Mouse (Mus musculus): Measurements from ENCODE around the gene Hoxd10.

Hoxd10 gene

GRCm38 (mm10) chr2:74681594-74682531, 9.9 kb upstream of the Hoxd10 start:
- no peak for DNase-seq (ENCODE audit: low spot score)

DNA sequence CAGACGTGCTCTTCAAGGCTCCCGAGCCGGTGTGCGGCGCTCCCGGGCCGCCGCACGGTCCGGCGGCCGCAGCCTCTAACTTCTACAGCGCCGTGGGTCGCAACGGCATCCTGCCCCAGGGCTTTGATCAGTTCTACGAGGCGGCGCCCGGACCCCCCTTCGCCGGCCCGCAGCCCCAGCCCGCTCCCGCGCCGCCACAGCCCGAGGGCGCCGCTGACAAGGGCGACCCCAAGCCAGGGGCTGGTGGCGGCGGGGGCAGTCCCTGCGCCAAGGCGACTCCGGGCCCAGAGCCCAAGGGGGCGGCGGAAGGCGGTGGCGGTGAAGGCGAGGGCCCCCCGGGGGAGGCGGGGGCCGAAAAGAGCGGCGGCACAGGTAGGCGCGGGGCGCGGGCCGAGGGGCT, 8.9 kb upstream of the Hoxd10 start:
- no peak for DNase-seq (ENCODE audit: low spot score)

DNA sequence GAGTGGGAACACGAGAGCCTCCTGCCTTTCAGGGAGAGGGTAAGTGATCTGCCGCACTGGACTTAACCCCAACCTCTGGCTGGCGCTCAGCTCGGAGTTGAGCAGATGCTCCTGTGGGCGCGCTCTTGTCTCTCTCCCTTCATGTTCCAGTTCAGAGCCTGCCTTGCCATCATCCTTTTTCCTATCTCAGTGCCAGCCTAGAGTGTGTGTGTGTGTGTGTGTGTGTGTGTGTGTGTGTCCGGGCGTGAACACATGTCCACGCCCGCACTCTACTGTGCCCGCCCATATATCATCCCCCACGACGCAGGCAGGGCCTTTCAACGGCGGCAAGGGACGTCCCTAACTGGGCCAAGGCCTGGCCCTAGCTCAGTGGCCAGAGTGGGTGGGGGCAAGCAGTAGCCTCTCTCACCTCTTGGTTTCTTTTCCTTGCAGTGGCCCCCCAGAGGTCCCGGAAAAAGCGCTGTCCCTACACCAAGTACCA, 8.2 kb upstream of the Hoxd10 start:
- DNase-seq (ENCODE audit: low spot score) = no peak

GRCm38 (mm10) chr2:74684106-74684505, 7.6 kb upstream of the Hoxd10 start:
- DNase-seq (ENCODE audit: low spot score) = no peak

- DNase-seq (ENCODE audit: low spot score) = no peak
These were observed 6.6 kb upstream of the Hoxd10 start for GRCm38 (mm10) chr2:74685059-74685603.

- no peak for DNase-seq (ENCODE audit: low spot score)
These were observed 5.3 kb upstream of the Hoxd10 start for GRCm38 (mm10) chr2:74686301-74686987.

DNA sequence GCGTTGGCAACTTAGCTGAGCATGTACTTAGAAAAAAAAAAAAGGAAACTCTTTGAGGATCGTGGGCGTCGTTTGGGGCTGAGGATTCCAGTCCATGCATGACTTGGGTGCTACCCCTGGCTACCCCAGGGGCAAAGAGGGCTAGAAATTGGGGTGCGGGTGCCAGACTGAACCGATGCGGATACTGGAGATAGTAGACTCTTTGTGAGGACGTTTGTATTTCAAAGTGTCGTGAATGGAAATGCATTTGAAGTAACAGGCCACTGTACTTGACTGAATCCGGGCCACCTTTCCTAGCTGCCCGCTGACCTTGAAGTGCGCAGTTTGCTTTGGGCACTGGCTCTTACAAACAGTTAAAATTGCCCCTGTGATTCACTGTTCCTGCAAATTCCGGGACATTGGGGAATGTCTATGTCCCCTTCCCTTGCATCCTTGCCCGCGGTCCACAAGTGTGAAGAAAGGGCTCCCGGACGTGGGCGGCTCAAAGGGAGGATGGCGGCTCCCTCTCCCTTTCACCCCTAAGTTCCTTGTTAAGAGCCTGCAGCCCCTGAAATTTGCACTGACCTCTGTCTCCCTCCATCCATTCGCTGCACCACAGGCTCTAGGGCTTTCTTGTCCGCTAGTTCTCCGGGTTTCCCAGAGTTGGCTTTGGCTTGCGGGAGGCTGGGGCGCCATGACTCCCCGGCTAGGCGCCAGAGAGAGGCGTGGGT, 4.6 kb upstream of the Hoxd10 start:
- DNase-seq (ENCODE audit: low spot score) = no peak

DNA sequence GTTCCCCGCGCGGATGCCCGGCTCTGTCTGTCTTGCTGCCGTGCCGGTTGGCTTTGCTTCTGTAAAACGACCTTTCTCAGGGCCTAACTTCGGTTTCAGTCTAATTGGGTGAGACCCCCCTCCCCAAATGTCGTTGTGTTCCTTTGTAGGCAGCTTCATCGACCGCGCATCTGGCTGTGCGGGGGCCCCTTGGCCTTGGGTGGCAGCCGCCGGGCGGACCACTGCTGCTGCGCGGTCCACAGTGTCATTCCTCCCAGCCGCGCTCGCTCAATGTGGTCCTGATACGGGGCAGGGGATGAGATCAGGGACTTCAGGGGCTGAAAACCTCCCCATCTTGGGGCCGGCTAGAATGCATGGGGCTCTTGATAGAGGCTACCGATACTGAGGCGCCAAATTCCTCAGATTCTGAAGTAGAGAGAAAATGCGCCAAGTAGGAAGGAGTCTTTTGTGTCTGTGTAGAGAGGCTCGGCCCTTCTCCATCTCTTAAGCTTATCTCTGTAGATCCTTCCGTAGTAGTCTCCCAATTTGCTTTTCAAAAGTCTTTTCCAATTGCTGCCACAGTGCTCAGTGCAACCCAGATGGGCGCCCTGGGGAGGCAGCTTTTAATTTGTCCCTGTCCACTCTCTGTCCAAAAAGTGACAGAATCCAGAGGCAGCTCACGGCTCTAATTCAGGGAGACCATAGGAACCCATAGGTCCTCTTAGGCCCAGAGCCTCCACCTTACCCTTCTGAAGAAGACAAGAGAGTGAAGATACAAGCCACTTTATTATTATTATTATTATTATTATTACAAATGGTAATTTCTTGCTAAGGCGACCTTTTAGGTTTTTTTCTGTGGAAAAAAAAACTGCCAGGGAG, 3.8 kb upstream of the Hoxd10 start:
- no peak for DNase-seq (ENCODE audit: low spot score)

- no peak for DNase-seq (ENCODE audit: low spot score)
These were observed 2.7 kb upstream of the Hoxd10 start for GRCm38 (mm10) chr2:74688795-74689573.

GRCm38 (mm10) chr2:74689574-74690337, 2.0 kb upstream of the Hoxd10 start:
- DNase-seq (ENCODE audit: low spot score) = no peak

- DNase-seq (ENCODE audit: low spot score) = no peak
These were observed 1.4 kb upstream of the Hoxd10 start for GRCm38 (mm10) chr2:74690338-74690716.

DNA sequence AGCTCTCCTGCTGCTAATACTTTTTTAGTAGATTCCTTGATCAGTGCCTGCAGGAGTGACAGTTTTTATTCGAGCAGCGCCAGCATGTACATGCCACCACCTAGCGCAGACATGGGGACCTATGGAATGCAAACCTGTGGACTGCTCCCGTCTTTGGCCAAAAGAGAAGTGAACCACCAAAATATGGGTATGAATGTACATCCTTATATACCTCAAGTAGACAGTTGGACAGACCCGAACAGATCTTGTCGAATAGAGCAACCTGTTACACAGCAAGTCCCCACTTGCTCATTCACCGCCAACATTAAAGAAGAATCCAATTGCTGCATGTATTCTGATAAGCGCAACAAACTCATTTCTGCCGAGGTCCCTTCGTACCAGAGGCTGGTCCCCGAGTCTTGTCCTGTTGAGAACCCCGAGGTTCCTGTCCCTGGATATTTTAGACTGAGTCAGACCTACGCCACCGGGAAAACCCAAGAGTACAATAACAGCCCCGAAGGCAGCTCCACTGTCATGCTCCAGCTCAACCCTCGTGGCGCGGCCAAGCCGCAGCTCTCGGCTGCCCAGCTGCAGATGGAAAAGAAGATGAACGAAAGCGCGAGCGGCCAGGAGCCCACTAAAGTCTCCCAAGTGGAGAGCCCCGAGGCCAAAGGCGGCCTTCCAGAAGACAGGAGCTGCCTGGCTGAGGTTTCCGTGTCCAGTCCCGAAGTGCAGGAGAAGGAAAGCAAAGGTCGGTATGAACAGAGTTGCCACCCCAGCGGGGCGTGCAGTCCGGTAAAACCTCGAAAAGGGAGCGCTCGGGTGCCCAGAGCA, 477 bp downstream of the Hoxd10 start:
- no peak for DNase-seq (ENCODE audit: low spot score)

DNA sequence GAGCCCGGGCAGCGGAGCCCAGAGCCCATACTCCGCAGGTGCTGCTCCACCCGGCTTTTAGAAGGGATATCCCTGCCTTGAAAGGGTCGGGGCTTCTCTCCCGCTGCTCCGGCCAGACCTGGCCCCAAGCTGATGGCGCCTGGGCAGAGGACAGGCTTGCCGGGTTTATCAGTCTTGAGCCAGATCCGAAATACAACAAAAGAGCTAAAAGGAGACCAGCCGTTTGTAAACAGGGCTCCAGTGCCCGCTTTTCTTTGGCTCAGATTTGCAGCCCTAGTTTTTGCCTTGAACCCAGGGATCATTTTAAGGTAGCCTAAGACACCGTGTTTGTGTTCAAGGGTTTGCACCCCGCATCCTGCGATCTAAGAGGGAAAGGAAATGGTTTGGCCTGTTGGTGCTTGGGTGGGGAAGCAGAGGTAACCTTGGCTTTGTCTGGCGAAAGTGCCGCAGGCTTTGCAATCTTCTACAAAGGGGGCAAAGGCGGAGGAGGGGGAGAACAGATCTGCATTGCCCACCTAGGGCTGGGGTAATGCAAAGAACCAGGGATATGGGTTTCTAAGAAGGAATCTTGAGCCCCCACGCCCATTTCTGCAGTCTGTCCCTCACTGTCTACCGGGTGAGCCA, 1.2 kb downstream of the Hoxd10 start:
- DNase-seq (ENCODE audit: low spot score) = no peak

DNA sequence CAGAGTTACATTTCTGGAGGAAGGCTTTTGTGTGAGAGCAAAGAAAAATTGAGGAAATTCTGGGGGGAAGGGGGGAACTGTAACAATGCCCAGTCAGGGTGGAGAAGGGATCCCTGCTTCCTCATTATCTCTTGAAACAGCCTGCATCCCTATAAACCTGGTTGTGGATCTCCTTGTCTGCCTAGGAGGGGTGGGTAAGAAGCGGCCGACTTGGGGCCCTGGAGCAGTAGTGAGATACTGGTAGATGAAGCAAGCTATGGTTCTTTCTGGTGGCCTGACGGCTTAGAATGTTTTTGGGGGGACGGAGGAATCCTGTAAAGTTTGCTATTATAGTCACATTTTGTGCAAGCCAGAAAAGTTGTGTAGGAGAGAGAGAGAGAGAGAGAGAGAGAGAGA, 1.7 kb downstream of the Hoxd10 start:
- no peak for DNase-seq (ENCODE audit: low spot score)

DNA sequence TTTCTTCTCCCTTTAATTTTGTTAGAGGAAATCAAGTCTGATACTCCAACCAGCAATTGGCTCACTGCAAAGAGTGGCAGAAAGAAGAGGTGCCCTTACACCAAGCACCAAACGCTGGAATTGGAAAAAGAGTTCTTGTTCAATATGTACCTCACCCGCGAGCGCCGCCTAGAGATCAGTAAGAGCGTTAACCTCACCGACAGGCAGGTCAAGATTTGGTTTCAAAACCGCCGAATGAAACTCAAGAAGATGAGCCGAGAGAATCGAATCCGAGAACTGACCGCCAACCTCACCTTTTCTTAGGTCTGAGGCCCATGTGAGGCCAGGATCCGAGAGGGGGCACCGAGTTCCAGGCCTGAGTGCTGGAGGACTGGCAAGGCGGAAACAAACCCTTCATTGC, 2.3 kb downstream of the Hoxd10 start:
- no peak for DNase-seq (ENCODE audit: low spot score)

DNA sequence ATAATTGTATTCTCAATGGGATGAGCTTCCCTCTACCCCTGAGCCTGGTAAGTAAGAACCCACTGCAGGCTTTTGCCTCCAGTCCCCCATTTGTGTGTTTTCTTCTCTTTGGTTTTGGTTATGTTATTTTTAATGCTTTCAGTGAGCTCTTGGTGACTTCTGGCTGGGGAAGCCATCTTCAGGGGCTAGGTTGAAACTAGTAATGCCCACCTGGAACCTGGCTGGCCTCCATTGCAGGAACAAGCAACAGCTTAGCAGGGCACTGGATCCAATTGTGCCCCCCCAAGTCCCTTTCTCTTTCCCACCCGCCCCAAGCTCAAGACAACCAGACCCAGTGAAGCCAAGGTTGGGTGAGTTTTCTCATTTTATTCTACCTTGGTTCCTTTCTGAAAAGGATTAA, 3.7 kb downstream of the Hoxd10 start:
- DNase-seq (ENCODE audit: low spot score) = no peak

- DNase-seq (ENCODE audit: low spot score) = no peak
These were observed 4.2 kb downstream of the Hoxd10 start for GRCm38 (mm10) chr2:74695813-74696430.

Data from ovary, adult 18-20 months (tissue).